ENCODE assay signal across 25 mouse cellular contexts in the genomic region with DNA sequence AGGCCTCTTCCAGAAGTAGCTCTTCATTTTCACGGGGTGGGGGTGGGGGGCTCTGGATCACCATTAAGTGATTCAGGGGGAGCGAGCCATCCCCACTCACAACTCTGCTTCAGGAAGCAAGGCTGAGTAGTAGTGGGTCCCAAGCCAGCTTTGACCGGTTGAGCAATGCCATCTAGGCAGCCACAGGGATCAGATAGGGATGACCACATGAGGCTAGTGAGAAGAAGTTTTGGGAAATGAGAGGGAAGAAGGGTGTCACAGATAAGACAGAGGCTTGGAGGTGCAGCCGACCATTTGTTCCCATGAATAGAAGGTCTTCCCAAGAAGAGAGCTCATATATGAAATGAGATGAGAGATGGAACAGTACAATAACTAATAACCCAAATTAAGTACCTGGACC.
"Had no signal": no experiment of that assay in that cellular context is flagged by ENCODE, and none has a peak within 500 bp of the region (broad histone marks: within the 10 kb centered on the region; RNA-seq: fewer than 3 reads in every experiment).

No protein-coding gene starts in this region.

- ATAC-seq: hindbrain, postnatal 0 days; intestine, embryonic 16.5 days had no signal

- H3K4me3 ChIP-seq: gastrocnemius, adult 2 months; heart, embryonic 13.5 days; heart, embryonic 15.5 days; hindbrain, embryonic 13.5 days; hindbrain, embryonic 15.5 days; kidney, embryonic 15.5 days; limb, embryonic 13.5 days; limb, embryonic 15.5 days had no signal

- H3K9ac ChIP-seq: heart, embryonic 13.5 days; heart, embryonic 15.5 days; hindbrain, embryonic 13.5 days; hindbrain, embryonic 15.5 days; kidney, embryonic 15.5 days; limb, embryonic 13.5 days; limb, embryonic 15.5 days had no signal

- H3K4me1 ChIP-seq: heart, embryonic 13.5 days; heart, embryonic 15.5 days; hindbrain, embryonic 13.5 days; hindbrain, embryonic 15.5 days; kidney, embryonic 15.5 days; limb, embryonic 13.5 days; limb, embryonic 15.5 days had no signal

- H3K27me3 ChIP-seq: heart, embryonic 15.5 days; hindbrain, embryonic 13.5 days; hindbrain, embryonic 15.5 days; kidney, embryonic 15.5 days; limb, embryonic 13.5 days; limb, embryonic 15.5 days had no signal

- H3K4me2 ChIP-seq: heart, embryonic 11.5 days; heart, embryonic 13.5 days; heart, embryonic 15.5 days; hindbrain, embryonic 13.5 days; hindbrain, embryonic 15.5 days; kidney, embryonic 15.5 days; limb, embryonic 13.5 days; limb, embryonic 15.5 days had no signal

- H3K36me3 ChIP-seq: heart, embryonic 13.5 days; heart, embryonic 15.5 days; hindbrain, embryonic 13.5 days; hindbrain, embryonic 15.5 days; limb, embryonic 13.5 days; limb, embryonic 15.5 days had no signal

- H3K9me3 ChIP-seq: heart, embryonic 13.5 days; heart, embryonic 15.5 days; hindbrain, embryonic 13.5 days; hindbrain, embryonic 15.5 days; kidney, embryonic 15.5 days; limb, embryonic 13.5 days; limb, embryonic 15.5 days had no signal

- DNase-seq: gastrocnemius, adult 2 months; gastrocnemius, postnatal 10 days; gastrocnemius, postnatal 25 days; heart, adult 18-20 months; heart, postnatal 14 days; heart, postnatal 36 days; kidney, adult 11 months; kidney, adult 2 months; kidney, adult 9 months; kidney, postnatal 14 days; kidney, postnatal 36 days; layer of hippocampus, adult 9-11 months; layer of hippocampus, postnatal 36 days; left cerebral cortex, postnatal 4 days had no signal

- H3K27ac ChIP-seq: gastrocnemius, adult 2 months; heart, embryonic 13.5 days; heart, embryonic 15.5 days; hindbrain, embryonic 13.5 days; hindbrain, embryonic 15.5 days; hindbrain, postnatal 0 days; kidney, embryonic 15.5 days; kidney, postnatal 0 days; limb, embryonic 13.5 days; limb, embryonic 15.5 days had no signal
